Mouse (Mus musculus) layer of hippocampus, adult 9-10 months (tissue): ENCODE results near the gene Otud5.
"Not testable (repeated sequence)": the region's sequence is repeated elsewhere in the genome, so short reads cannot be mapped to it uniquely, and the experiment has no call there.

Experiments
- DNase-seq: peaks from one replicate; pipeline ENCODE4 v3.0.0; 2022; ENCODE audit warnings: low spot score

The Otud5 gene

GRCm38 (mm10) chrX:7841163-7842162 is at the start of gene Otud5:
Gene Otud5, plus strand, starts transcription at chrX:7841364.
- peak; percentile 84 for DNase-seq

DNA sequence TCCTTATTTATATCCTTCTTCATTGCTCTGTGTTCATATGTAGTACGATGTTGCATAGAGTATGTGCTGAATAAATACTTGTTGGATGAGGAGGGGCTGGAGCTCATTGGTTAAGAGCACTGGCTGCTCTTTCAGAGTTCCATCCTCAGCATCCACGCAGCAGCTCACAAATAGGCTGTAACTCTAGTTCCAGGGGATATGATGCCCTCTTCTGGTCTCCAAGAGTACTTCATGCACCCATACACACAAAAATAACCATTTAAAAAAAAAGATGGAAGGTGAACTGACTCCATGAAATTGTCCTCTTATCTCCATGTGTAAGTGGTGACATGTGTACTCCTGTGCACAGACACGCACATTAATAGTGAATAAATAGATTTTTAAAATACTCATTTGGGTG is 47.8 kb upstream of the Otud5 start:
- DNase-seq: no peak

GRCm38 (mm10) chrX:7795016-7795415 is 46.1 kb upstream of the Otud5 start:
- no peak for DNase-seq

DNA sequence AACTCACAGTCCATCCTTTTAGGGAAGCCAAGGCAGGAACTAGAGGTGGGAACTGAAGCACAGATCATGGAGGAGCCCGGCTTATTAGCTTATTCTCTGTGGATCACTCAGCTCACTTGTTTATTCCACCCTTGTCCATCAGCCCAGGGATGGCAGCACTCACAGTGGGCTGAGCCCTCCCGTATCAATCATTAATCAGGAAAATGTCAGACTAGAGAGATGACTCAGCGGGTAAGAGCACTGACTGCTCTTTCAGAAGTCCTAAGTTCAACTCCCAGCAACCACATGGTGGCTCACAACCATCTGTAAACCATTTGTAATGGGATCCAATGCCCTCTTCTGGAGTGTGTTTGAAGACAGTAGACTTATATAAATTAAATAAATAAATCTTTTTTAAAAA is 43.8 kb upstream of the Otud5 start:
- DNase-seq: no peak

DNA sequence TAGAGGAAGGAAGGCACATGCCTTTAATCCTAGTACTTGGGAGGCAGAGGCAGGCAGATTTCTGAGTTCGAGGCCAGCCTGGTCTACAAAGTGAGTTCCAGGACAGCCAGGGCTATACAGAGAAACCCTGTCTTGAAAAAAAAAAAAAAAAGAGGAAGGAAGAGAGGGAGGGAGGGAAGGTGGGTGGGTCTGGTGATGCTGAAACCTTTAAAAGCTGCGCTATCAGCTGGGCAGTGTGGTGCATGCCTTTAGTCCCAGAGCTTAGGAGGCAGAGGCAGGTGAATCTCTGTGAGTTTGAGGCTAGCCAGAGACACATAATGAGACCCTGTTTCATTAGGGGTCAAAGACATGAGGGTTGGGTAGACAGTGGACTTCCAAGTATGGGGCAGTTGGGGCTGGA is 39.0 kb upstream of the Otud5 start:
- not testable (repeated sequence) for DNase-seq

DNA sequence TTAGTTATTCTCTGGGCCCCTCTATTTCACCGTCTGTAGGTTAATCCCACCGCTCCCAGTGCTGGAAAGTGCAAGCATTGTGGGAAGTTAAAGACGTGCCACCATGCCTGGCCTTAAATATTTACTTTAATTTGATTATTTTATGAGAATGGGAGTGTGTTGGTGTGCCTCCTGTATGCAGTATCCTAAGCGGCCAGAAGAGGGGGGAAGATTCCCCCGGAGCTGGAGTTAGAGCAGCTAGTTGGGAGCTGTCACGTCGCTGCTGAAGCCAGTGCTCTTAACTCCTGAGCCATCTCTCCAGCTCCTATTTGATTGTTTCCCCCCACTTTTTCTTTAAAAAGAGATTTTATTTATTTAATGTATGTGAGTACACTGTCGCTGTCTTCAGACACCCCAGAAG is 26.1 kb upstream of the Otud5 start:
- DNase-seq: not testable (repeated sequence)

DNA sequence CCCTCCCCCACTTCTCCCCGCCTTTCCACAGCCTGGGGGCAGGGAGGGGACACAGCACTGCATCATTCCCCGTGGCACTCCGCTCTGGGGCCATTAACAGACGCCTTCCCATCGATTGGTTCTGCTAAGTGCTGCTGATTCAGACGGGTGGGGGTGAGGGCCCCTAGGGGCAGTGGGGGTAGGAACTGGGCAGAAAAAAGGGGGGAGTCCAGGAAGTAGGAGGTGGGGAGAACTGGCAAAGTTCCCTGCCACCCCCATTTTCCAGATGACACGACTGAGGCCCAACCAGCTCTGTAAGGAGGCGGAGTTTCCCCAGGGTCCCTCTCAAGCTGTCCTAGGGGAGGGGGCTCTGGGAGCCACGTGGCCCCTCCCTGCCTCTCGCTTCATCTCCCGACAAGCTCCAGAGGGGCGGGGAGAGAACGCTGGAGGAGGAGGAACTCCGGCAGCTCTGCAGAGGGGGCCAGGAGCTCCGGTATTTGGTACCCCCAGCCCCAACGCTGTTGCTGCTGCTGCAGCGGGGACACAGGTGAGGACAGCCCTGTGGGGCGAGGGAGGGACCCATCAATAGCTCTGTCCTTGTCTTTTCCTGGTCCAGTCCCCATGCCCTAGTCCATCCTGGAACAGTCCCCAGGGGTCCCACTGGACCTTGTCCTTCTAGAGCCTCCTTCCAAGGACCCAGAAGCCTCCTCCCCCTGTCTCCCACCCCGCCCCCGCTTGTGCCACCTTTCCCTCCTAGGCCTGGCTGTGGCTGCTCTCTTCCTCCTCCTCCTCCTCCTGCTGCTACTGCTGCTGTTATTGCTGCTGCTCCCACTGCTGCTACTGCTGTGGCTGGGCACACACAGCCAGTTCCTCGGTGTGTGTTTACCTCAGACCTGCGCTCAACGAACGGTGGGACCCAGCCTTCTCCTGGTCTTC is 19.0 kb upstream of the Otud5 start, which contains the start of gene Kcnd1:
Kcnd1 (plus strand) TSS at position 425 of the 915 bp plus-strand sequence.
- no peak for DNase-seq

DNA sequence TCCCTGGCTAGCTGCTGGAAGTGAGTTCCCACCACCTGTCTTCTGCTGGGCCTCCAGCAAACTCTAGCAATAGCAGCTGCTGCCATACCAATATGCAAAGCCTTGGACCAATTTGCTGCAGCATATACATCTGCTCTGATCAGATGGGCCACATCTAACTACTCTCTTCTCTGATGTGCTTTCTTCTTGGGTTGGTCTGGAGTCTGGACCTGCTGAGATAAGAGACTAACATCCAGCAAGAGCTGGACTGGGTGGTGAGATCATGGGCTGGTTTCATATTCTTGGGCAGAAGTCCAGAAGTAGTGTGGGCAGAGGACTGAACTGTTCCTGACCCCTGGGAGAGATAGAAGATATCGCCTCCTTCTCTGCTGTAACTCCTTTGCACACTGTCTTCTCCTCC is 4.0 kb upstream of the Otud5 start:
- DNase-seq: no peak

GRCm38 (mm10) chrX:7840842-7841162 is 362 bp upstream of the Otud5 start:
- DNase-seq: no peak

DNA sequence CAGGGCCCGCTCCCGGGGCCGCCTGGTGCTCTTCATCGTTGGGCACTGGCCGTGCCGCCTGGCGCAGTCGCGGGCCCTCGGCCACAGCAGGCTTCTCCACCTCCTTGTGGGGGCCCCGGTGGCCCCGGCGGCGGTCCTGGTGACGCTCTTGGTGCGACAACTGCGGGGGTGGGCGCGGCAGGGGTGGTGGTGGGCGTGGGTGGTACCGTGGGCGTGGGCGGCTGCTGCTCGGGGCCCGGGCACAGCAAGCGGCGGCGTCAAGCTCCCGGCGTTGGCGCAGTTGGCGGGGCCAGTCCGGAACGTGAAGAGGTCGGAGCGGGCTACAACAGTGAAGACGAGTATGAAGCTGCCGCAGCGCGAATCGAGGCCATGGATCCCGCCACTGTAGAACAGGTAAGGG is 1.2 kb downstream of the Otud5 start:
- DNase-seq: no peak

- no peak for DNase-seq
Measured at GRCm38 (mm10) chrX:7847845-7848244, 6.7 kb downstream of the Otud5 start.

- no peak for DNase-seq
Measured at GRCm38 (mm10) chrX:7854578-7854977, 13.4 kb downstream of the Otud5 start.

GRCm38 (mm10) chrX:7859191-7859753 is 18.1 kb downstream of the Otud5 start:
- no peak for DNase-seq

GRCm38 (mm10) chrX:7863181-7863580 is 22.0 kb downstream of the Otud5 start:
- DNase-seq: no peak

- DNase-seq: no peak
Measured at GRCm38 (mm10) chrX:7864551-7864950, 23.4 kb downstream of the Otud5 start.

- no peak for DNase-seq
Measured at GRCm38 (mm10) chrX:7865343-7865742, 24.2 kb downstream of the Otud5 start.

DNA sequence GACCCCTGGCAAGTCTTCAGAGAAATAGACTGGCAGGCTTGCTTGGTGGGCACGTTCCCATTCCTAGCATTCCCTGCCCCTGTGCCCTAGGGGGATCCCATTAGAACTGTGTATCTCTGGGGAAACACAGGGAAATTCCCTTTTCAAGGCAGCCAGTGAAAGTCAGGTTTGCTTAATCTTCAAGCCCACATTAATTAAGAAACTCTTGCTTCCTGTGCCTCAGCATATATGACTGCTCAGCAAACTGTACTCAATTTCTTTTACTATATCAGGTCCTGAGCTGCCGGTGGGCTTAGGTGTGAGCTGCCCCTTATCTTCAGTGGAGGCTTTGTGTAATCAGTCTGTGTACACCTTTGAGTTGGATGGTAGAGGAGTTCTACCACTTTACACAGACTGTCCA is 24.6 kb downstream of the Otud5 start:
- no peak for DNase-seq

- no peak for DNase-seq
Measured at GRCm38 (mm10) chrX:7867141-7867540, 26.0 kb downstream of the Otud5 start.

DNA sequence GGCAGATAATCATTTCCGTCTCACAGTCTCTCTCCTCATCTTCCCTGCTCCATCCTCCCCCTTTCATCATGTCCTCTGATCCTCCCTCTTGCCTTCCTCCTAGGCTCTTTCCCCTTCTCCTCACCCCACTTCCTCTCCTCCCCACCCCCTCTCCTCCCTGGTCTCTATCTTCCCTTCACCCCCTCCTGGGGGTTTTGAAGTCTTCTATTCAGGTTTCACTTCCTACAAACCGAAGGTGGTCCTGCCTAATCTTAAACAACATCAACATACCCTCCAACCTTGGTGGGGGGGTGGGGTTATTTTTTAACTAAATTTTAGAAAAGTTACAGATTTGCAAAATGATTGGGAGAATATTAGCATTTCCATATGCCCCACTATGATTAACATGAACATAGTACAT is 27.3 kb downstream of the Otud5 start:
- no peak for DNase-seq

- no peak for DNase-seq
Measured at GRCm38 (mm10) chrX:7869826-7870225, 28.7 kb downstream of the Otud5 start.

DNA sequence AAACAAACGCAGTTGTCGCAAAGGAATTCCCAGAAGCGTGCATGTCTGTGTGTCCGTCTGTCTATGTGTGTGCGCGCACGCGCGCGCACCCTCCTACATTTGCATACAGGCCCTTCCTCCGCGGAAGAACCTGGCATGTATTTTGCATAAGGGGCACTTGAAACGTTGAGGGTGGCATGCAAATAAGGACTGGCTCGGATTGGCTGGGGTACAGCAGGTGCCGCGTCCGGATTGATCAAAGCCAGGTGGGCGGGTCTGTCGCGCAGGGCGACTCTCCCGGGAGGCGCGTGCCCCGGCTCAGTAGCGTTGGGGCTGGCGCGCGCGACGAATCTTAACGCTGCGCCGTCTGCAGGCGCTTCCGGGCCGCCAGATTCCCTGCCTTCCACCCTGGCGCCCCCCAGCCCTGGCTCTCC is 36.8 kb downstream of the Otud5 start, which contains the start of gene Pim2:
Pim2 (plus strand) TSS at position 256 of the 413 bp plus-strand sequence.
- DNase-seq: peak; percentile 52

- no peak for DNase-seq
Measured at GRCm38 (mm10) chrX:7878495-7878894, 37.3 kb downstream of the Otud5 start.
